Mouse (Mus musculus) erythroblast, embryonic 14.5 days (primary cell): ENCODE data around the gene Alk.

Experiments used
- GATA1 ChIP-seq: IDR thresholded peaks from 2 replicates; pipeline ENCODE4 v1.6.1; 2012; ENCODE audit warnings: low read length, inconsistent platforms, mixed read lengths
- TAL1 ChIP-seq: IDR thresholded peaks from 3 replicates; pipeline ENCODE4 v1.6.1; 2012; ENCODE audit warnings: low read length, inconsistent platforms, mixed read lengths

GRCm38 (mm10) chr17:72546274-72546673 is 58.2 kb downstream of the Alk start:
- TF ChIP-seq TAL1 (no peak), GATA1 (no peak)
